ENCODE assay signal across 7 mouse cellular contexts in genomic region chr7:110774077-110774476, GRCm38 (mm10). TPM values are rescaled to one million over a fixed set of nuclear protein-coding genes. Genes with fewer than 3 reads are reported as not detected.
A peak's percentile ranks its signal among the peaks of the same experiment; 100 is the strongest.
DNase-seq lines count a peak whose midpoint lies in the region; ATAC-seq and TF ChIP-seq lines count a peak whose summit lies in the region.

No protein-coding gene starts in this region.

- H3K9me3 ChIP-seq in megakaryocyte, embryonic 14.5 days, result no peaks in the 10 kb centered on the region

- DNase-seq in cerebellum, postnatal 36 days, result peak; percentile 15 to 24
- DNase-seq in gonadal fat pad, adult 2 months (ENCODE audit: low read depth), result peak; percentile 58
- DNase-seq in layer of hippocampus, adult 2 months (ENCODE audit: low spot score in 2 of 2), result peak; percentile 41 to 72
- no peak for DNase-seq in urinary bladder, adult 18-20 months (ENCODE audit: low spot score in 2 of 2)

- 41% methylated on average over 1 of the region's 1 CpGs for WGBS in olfactory bulb, adult 2 months

- H3K36me3 ChIP-seq in megakaryocyte, embryonic 14.5 days (replicated peaks; ENCODE audit: low read length), result peaks cover 11% of the 10 kb centered on the region

- H3K4me3 ChIP-seq in megakaryocyte, embryonic 14.5 days (replicated peaks), result peak overlapping the region; percentile 88
- H3K4me3 ChIP-seq in layer of hippocampus, adult 2 months, result peak overlapping the region; percentile 48
- H3K4me3 ChIP-seq in olfactory bulb, adult 2 months (ENCODE audit: insufficient read depth, low read depth, low read length), result peak overlapping the region; percentile 33

- H3K27me3 ChIP-seq in megakaryocyte, embryonic 14.5 days (replicated peaks), result peaks cover 33% of the 10 kb centered on the region

- peaks cover 72% of the 10 kb centered on the region for H3K4me1 ChIP-seq in megakaryocyte, embryonic 14.5 days
- H3K4me1 ChIP-seq in olfactory bulb, adult 2 months (ENCODE audit: control insufficient read depth, insufficient read depth, low read length), result peaks cover 46% of the 10 kb centered on the region

- H3K27ac ChIP-seq in layer of hippocampus, adult 2 months, result peak overlapping the region; percentile 93
- peak overlapping the region; percentile 86 for H3K27ac ChIP-seq in olfactory bulb, adult 2 months (ENCODE audit: insufficient read depth, low read depth, low read length)

- no peak for TF ChIP-seq POLR2A in olfactory bulb, adult 2 months (IDR thresholded peaks at IDR 0.05; ENCODE audit: insufficient read depth, low read depth, low read length)

- no peak for TF ChIP-seq CTCF in layer of hippocampus, adult 2 months (conservative IDR thresholded peaks at IDR 0.05)
- no peak for TF ChIP-seq CTCF in olfactory bulb, adult 2 months (IDR thresholded peaks at IDR 0.05; ENCODE audit: insufficient read depth, low read depth, low read length)

- ATAC-seq in megakaryocyte, adult 5-6 weeks (ENCODE audit: poor library complexity, severe bottlenecking), result no peak

RNA-seq across cellular contexts. Expression of gene Ampd3, which starts 6.1 kb away (rescaled TPM):
- 1.6 TPM in 2 replicates for polyA plus RNA-seq in megakaryocyte, embryonic 14.5 days (2012; ENCODE audit: insufficient read depth, low replicate concordance)
- 68.0 and 76.8 TPM in 2 replicates for total RNA-seq in megakaryocyte, adult 5-6 weeks (2015)
- 32.6 and 46.5 TPM in 2 replicates for total RNA-seq in megakaryocyte, adult 5-6 weeks (2017)
- polyA plus RNA-seq in gonadal fat pad, adult 2 months (2012; rRNA removed), result 29.2 and 34.2 TPM in 2 replicates
- total RNA-seq in layer of hippocampus, adult 2 months (2021), result 10 to 100 TPM; 20.8 to 25.1 TPM
- polyA plus RNA-seq in olfactory bulb, adult 2 months (2012; ENCODE audit: insufficient read depth, insufficient read length, low replicate concordance, missing spikeins), result not detected in 2 replicates

Comparison
In these comparisons a context has a peak if more than half of its experiments do, and no peak if none do; other contexts are left out.
1. H3K4me3 ChIP-seq: peak in every context shown above with its lines; median percentile 88 in megakaryocyte, embryonic 14.5 days; 48 in layer of hippocampus, adult 2 months; 33 in olfactory bulb, adult 2 months.
2. DNase-seq: peak in cerebellum, postnatal 36 days (2 of 2), gonadal fat pad, adult 2 months (single experiment) and layer of hippocampus, adult 2 months (2 of 2); none in urinary bladder, adult 18-20 months (0 of 2).
3. RNA of gene Ampd3, which starts 6.1 kb away (polyA plus RNA-seq): 29.2 to 34.2 TPM in gonadal fat pad, adult 2 months; 1.6 TPM in megakaryocyte, embryonic 14.5 days and not detected in olfactory bulb, adult 2 months; every median in the first group is over 10 times any median in the second.